In the genomic region with DNA sequence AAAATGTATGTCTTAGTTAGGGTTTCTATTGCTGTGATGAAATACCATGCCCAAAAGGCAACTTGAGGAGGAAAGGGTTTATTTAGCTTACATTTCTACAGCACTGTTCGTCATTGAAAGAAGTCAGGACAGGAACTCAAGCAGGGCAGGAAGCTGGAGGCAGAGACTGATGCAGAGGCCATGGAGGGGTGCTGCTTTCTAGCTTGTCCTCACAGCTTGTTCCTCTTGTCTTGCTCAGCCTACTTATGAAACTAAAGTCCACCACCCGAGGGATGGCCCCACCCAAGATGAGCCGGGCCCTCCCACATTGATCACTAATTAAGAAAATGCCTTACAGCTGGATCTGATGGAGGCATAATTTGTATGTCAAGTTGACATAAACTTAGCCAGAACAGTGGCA, we compare ENCODE assay signal across 21 mouse cellular contexts. TPM values are rescaled to one million over a fixed set of nuclear protein-coding genes. Genes with fewer than 3 reads are reported as not detected.
DNase-seq lines count a peak whose midpoint lies in the region; ATAC-seq lines count a peak whose summit lies in the region.
"Had no signal": no experiment of that assay in that cellular context is flagged by ENCODE, and none has a peak within 500 bp of the region (broad histone marks: within the 10 kb centered on the region; RNA-seq: fewer than 3 reads in every experiment).

No protein-coding gene starts in this region.

- ATAC-seq in CD4-positive, CD25-positive, alpha-beta regulatory T cell, adult 4 months, result no peak
- ATAC-seq: forebrain, embryonic 13.5 days; forebrain, embryonic 16.5 days; hindbrain, postnatal 0 days; Patski had no signal

- peak; percentile 3 for DNase-seq in CD4-positive, CD25-positive, alpha-beta regulatory T cell, adult 2 months (ENCODE audit: low read depth, low spot score)
- DNase-seq in kidney, adult 9 months, result peak; percentile 41
- DNase-seq in kidney, postnatal 10 days, result no peak
- peak; percentile 13 to 18 for DNase-seq in spleen, postnatal 36 days (ENCODE audit: low spot score in 2 of 2)
- no peak for DNase-seq in spleen, adult 18-20 months
- no peak for DNase-seq in testis, postnatal 10 days (ENCODE audit: low spot score)
- DNase-seq: adrenal gland, postnatal 10 days; adrenal gland, postnatal 36 days; cerebellum, adult 18-20 months; cerebellum, adult 9-10 months; cerebellum, postnatal 14 days; gastrocnemius, postnatal 10 days; gastrocnemius, postnatal 36 days; heart, adult 18-20 months; heart, postnatal 10 days; heart, postnatal 4 days had no signal

RNA-seq across cellular contexts. Expression of a gene that starts 3.5 kb away (rescaled TPM):
- polyA plus RNA-seq in CD4-positive, CD25-positive, alpha-beta regulatory T cell, adult 4 months (2017; shearing (Covaris generic)), result 100 to 1,000 TPM in 1 of 2 experiments, 10 to 100 TPM in 1; 66.4 to 124 TPM

Comparison
In these comparisons a context has a peak if more than half of its experiments do, and no peak if none do; other contexts are left out.
1. DNase-seq: peak in CD4-positive, CD25-positive, alpha-beta regulatory T cell, adult 2 months (single experiment), kidney, adult 9 months (single experiment) and spleen, postnatal 36 days (2 of 2); none in kidney, postnatal 10 days (single experiment), spleen, adult 18-20 months (0 of 2) and testis, postnatal 10 days (single experiment).